Mouse (Mus musculus): ENCODE measurements at regions not wholly inside any gene's neighbourhood (a gene's known extent, or its start where the extent isn't known, plus 50 kb on each side); places are given as distances from the start of the nearest gene placed in this dataset.

DNA sequence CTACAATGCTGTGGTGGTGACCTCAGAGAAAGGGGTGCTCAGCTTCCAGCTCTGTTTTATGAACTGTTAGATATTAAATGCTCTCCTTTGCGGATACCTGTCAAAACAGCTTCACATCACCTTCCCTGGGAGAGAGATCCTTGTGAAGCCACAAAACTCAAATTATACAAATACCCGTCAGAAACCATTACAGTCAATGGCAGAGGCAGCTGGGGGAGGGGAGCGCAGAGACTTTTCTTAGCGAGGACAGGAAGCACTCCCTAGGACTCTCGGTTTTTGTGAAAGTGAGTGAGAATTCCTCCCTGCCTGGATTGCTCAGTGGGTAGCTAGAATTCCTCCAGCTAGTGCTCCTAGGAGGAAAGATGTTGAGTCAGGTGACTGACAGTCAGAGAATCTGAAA is 161.0 kb downstream of the Bmp7 start:
- WGBS = 27% methylated on average over 5 of the region's 5 CpGs
- ATAC-seq (ENCODE audit: low FRiP score) = peak; percentile 7; the same call in 1 of the 2 replicates
- Histone ChIP-seq H3K4me2 (ENCODE audit: low read depth, low read length, poor library complexity, severe bottlenecking) (no peak overlapping the region), H3K4me1 (ENCODE audit: insufficient read depth, low read length) (peaks cover 4% of the 10 kb centered on the region; the same call in 1 of the 2 replicates), H3K27ac (ENCODE audit: low read depth, low read length) (no peak overlapping the region), H3K9me3 (ENCODE audit: low read length) (no peaks in the 10 kb centered on the region), H3K4me3 (ENCODE audit: low read depth, low read length) (no peak overlapping the region), H3K36me3 (ENCODE audit: insufficient read depth, low read length) (no peaks in the 10 kb centered on the region), H3K9ac (replicated peaks; ENCODE audit: low read length, poor library complexity, severe bottlenecking) (no peak overlapping the region), H3K27me3 (ENCODE audit: insufficient read depth, low read length) (no peaks in the 10 kb centered on the region)
- DNase-seq (ENCODE audit: low spot score) = no peak
- TF ChIP-seq CTCF (IDR thresholded peaks at IDR 0.05) = no peak

DNA sequence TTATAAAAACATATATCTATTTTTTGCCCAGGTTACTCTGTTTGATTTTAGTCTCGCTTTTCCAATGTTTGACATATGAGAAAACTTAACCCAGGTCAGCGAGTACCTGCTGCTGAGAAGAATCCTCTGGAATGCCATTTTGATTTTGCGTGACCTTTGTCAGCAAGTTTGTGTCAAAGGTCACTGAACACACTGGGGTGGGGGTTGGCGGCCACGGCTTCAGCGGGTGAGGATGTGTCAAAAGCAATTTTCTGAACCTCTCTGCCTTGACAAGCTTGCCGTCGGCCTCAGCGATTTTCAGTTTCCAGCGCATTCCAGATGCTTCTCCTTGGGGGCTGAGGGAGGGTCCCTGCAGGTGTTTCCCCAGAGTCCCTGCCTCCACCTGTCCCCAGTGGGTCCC is 157.4 kb downstream of the Bmp7 start:
- DNase-seq (ENCODE audit: low spot score) (no peak), ATAC-seq (ENCODE audit: low FRiP score) (no peak)
- Histone ChIP-seq H3K36me3 (ENCODE audit: insufficient read depth, low read length) (no peaks in the 10 kb centered on the region), H3K4me2 (ENCODE audit: low read depth, low read length, poor library complexity, severe bottlenecking) (no peak overlapping the region), H3K9me3 (ENCODE audit: low read length) (no peaks in the 10 kb centered on the region), H3K4me3 (ENCODE audit: low read depth, low read length) (no peak overlapping the region), H3K4me1 (ENCODE audit: insufficient read depth, low read length) (peaks cover 4% of the 10 kb centered on the region; the same call in 1 of the 2 replicates), H3K27ac (ENCODE audit: low read depth, low read length) (no peak overlapping the region), H3K9ac (replicated peaks; ENCODE audit: low read length, poor library complexity, severe bottlenecking) (no peak overlapping the region), H3K27me3 (ENCODE audit: insufficient read depth, low read length) (peaks cover 14% of the 10 kb centered on the region; the same call in 1 of the 2 replicates)
- WGBS = 45% methylated on average over 10 of the region's 10 CpGs
- TF ChIP-seq CTCF (IDR thresholded peaks at IDR 0.05) = no peak

- H3K4me1 ChIP-seq (ENCODE audit: insufficient read depth, low read length) = no peaks in the 10 kb centered on the region
- no peak overlapping the region for H3K4me3 ChIP-seq (ENCODE audit: low read depth, low read length)
- DNase-seq (ENCODE audit: low spot score) = no peak
- H3K4me2 ChIP-seq (ENCODE audit: low read depth, low read length, poor library complexity, severe bottlenecking) = no peak overlapping the region
- ATAC-seq (ENCODE audit: low FRiP score) = no peak
- no peak overlapping the region for H3K27ac ChIP-seq (ENCODE audit: low read depth, low read length)
- H3K36me3 ChIP-seq (ENCODE audit: insufficient read depth, low read length) = no peaks in the 10 kb centered on the region
- TF ChIP-seq CTCF (IDR thresholded peaks at IDR 0.05) = no peak
- WGBS = 51% methylated on average over 2 of the region's 2 CpGs
- peaks cover 27% of the 10 kb centered on the region for H3K27me3 ChIP-seq (ENCODE audit: insufficient read depth, low read length)
- H3K9ac ChIP-seq (replicated peaks; ENCODE audit: low read length, poor library complexity, severe bottlenecking) = no peak overlapping the region
- H3K9me3 ChIP-seq (ENCODE audit: low read length) = no peaks in the 10 kb centered on the region
These were observed 153.8 kb downstream of the Bmp7 start for GRCm38 (mm10) chr2:172786297-172786696.

GRCm38 (mm10) chr2:172787203-172787944 is 152.7 kb downstream of the Bmp7 start:
- Histone ChIP-seq H3K36me3 (ENCODE audit: insufficient read depth, low read length) (no peaks in the 10 kb centered on the region), H3K4me3 (ENCODE audit: low read depth, low read length) (peak overlapping the region; percentile 15), H3K27me3 (ENCODE audit: insufficient read depth, low read length) (peaks cover 27% of the 10 kb centered on the region), H3K4me1 (ENCODE audit: insufficient read depth, low read length) (no peaks in the 10 kb centered on the region), H3K9me3 (ENCODE audit: low read length) (no peaks in the 10 kb centered on the region), H3K4me2 (ENCODE audit: low read depth, low read length, poor library complexity, severe bottlenecking) (peak overlapping the region; percentile 38), H3K9ac (replicated peaks; ENCODE audit: low read length, poor library complexity, severe bottlenecking) (no peak overlapping the region), H3K27ac (ENCODE audit: low read depth, low read length) (no peak overlapping the region)
- no peak for DNase-seq (ENCODE audit: low spot score)
- no peak for TF ChIP-seq CTCF (IDR thresholded peaks at IDR 0.05)
- 39% methylated on average over 30 of the region's 30 CpGs for WGBS
- ATAC-seq (ENCODE audit: low FRiP score) = no peak

DNA sequence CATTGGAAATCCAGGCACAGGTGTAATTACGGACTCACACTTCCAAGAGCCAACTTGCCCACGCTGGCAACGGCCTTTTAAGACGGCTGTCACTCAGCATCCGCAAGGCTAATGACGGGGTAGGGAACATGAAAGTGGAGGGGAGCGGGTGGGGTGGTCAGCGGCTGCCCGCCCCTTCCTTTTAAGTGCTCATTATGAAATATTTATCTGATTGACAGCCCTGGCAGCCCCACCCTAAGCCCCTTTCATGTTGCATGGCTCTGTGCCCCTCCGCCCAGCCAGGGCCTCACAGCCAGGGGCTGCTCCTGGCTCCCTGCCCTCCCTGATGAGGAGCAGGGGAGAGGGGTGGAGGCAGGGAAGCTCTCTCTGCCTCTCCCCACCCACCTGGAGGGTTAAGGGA is 150.9 kb downstream of the Bmp7 start:
- DNase-seq (ENCODE audit: low spot score) = no peak
- 10% methylated on average over 10 of the region's 10 CpGs for WGBS
- H3K27ac ChIP-seq (ENCODE audit: low read depth, low read length) = no peak overlapping the region

GRCm38 (mm10) chr2:172792555-172792954 is 147.6 kb downstream of the Bmp7 start:
- ATAC-seq (ENCODE audit: low FRiP score) (no peak), DNase-seq (ENCODE audit: low spot score) (peak; percentile 69)
- Histone ChIP-seq H3K27me3 (ENCODE audit: insufficient read depth, low read length) (peaks cover 14% of the 10 kb centered on the region), H3K4me3 (ENCODE audit: low read depth, low read length) (no peak overlapping the region), H3K9ac (replicated peaks; ENCODE audit: low read length, poor library complexity, severe bottlenecking) (no peak overlapping the region), H3K36me3 (ENCODE audit: insufficient read depth, low read length) (no peaks in the 10 kb centered on the region), H3K4me1 (ENCODE audit: insufficient read depth, low read length) (no peaks in the 10 kb centered on the region), H3K27ac (ENCODE audit: low read depth, low read length) (no peak overlapping the region), H3K9me3 (ENCODE audit: low read length) (no peaks in the 10 kb centered on the region), H3K4me2 (ENCODE audit: low read depth, low read length, poor library complexity, severe bottlenecking) (no peak overlapping the region)
- WGBS = 35% methylated on average over 10 of the region's 10 CpGs
- no peak for TF ChIP-seq CTCF (IDR thresholded peaks at IDR 0.05)

More for the DNA sequence above, 150.9 kb downstream of the Bmp7 start:
- no peak for ATAC-seq (ENCODE audit: low FRiP score)
- Histone ChIP-seq H3K9ac (replicated peaks; ENCODE audit: low read length, poor library complexity, severe bottlenecking) (no peak overlapping the region), H3K4me1 (ENCODE audit: insufficient read depth, low read length) (no peaks in the 10 kb centered on the region), H3K36me3 (ENCODE audit: insufficient read depth, low read length) (no peaks in the 10 kb centered on the region), H3K27me3 (ENCODE audit: insufficient read depth, low read length) (peaks cover 27% of the 10 kb centered on the region), H3K4me2 (ENCODE audit: low read depth, low read length, poor library complexity, severe bottlenecking) (no peak overlapping the region), H3K9me3 (ENCODE audit: low read length) (no peaks in the 10 kb centered on the region), H3K4me3 (ENCODE audit: low read depth, low read length) (no peak overlapping the region)
- TF ChIP-seq CTCF (IDR thresholded peaks at IDR 0.05) = no peak

All from midbrain, postnatal 0 days (tissue).